Mouse (Mus musculus) erythroblast, embryonic 14.5 days (primary cell): ENCODE data around the gene Fignl2.

Experiments
- GATA1 ChIP-seq: IDR thresholded peaks from 2 replicates; pipeline ENCODE4 v1.6.1; 2012; ENCODE audit warnings: low read length, inconsistent platforms, mixed read lengths
- TAL1 ChIP-seq: IDR thresholded peaks from 3 replicates; pipeline ENCODE4 v1.6.1; 2012; ENCODE audit warnings: low read length, inconsistent platforms, mixed read lengths

DNA sequence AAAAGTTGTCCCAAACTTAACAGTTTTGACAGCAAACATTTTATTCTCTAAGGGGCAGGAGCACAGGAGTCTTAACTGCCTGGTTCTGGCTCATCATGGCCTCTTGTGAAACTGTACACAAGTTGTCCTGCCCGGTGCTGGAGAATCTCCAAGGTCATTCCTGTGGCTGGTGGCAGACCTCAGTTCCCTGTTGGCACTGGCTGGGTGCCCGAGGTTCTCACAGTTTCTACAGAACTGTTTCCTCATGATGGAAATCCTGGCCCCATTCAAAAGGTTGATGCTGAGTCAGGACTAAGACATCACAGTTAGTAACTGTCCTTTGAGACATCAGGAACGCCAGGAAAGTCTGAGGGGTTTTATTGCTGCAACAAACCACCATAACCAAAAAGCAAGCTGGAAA is 8.6 kb upstream of the Fignl2 start:
- TF ChIP-seq GATA1: no peak
- no peak for TF ChIP-seq TAL1
